Mouse (Mus musculus): Measurements from ENCODE around the gene Col23a1.
"Not testable (repeated sequence)": the region's sequence is repeated elsewhere in the genome, so short reads cannot be mapped to it uniquely, and the experiment has no call there.

The Col23a1 gene

DNA sequence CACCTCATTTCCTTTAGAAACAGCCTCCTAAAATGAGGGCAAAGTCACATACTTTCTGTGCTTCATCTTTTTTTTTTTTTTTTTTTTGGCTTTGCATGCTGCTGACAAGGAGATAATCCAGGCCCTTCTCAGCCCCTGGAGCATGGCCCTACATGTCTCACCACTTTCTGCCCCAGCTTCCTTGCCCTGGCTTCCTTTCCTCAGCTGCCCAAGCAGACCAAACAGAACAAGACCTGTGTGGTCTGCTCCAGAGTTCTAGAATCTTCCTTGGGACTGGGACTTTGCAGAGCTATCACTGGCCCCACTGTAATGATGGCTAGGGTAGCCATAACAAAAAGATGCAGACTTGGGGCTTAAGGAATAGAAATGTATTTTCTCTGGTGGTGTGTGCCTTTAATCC, 300.3 kb downstream of the Col23a1 start:
- DNase-seq (ENCODE audit: low spot score) = no peak

DNA sequence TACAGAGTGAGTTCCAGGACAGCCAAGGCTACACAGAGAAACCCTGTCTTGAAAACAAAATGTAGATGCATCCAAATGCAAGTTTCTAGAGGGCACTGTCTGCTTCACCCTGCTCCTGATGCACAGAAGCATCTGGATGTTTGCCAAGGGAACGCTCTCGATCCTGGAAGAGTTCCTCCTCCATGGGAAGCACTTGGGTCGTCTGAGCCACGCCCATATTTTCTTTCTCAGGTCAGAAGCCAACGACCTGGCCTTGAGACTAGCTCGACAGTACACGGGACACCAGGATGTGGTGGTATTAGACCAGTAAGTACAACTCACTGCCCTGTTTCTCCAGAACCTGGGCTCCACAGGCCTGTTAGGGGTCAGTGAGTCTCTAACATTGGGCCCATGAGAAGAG, 301.4 kb downstream of the Col23a1 start:
- DNase-seq (ENCODE audit: low spot score) = no peak

DNA sequence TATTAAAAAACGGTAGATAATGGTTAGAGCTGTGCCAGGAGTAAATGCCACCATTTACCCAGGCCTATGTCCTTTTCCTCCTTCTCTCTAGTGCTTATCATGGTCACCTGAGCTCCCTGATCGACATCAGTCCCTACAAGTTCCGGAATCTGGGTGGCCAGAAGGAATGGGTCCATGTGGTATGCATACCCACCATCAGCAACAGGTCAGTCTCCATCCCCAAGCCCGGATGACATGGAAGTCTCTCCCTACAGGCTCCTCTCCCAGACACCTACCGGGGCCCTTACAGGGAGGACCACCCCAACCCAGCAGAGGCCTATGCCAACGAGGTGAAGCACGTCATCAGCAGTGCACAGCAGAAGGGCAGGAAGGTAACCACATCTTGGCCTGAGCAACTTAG, 302.2 kb downstream of the Col23a1 start:
- no peak for DNase-seq (ENCODE audit: low spot score)

DNA sequence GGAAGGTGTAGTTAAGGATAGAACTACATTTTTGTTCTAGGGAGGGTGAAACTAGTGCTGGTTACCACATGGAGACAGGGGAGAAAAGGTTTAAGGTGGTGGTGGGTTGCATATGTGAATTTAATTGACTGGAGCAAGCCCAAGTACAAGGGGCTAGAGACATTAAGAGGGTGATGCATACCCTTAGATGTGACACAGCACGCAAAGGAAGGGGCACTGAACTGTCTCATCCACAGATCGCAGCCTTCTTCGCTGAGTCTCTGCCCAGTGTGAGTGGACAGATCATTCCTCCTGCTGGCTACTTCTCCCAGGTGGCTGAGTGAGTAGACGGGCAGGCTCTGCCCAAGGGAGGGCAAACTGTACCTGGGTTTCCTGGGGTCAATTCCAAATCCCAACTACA, 303.6 kb downstream of the Col23a1 start:
- DNase-seq (ENCODE audit: low spot score) = no peak

DNA sequence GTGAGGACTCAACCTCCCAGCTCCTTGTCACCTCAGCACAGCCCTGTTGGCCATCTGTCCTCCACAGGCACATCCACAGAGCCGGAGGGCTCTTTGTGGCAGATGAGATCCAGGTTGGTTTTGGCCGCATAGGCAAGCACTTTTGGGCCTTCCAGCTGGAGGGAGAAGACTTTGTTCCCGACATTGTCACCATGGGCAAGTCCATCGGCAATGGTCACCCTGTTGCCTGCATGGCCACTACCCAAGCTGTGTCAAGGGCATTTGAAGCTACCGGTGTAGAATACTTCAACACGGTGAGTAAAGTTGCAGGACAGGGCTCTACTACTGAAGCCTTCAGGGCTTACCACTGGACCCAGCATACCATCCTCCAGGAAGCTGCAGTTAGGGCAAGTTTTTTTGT, 304.1 kb downstream of the Col23a1 start:
- no peak for DNase-seq (ENCODE audit: low spot score)

DNA sequence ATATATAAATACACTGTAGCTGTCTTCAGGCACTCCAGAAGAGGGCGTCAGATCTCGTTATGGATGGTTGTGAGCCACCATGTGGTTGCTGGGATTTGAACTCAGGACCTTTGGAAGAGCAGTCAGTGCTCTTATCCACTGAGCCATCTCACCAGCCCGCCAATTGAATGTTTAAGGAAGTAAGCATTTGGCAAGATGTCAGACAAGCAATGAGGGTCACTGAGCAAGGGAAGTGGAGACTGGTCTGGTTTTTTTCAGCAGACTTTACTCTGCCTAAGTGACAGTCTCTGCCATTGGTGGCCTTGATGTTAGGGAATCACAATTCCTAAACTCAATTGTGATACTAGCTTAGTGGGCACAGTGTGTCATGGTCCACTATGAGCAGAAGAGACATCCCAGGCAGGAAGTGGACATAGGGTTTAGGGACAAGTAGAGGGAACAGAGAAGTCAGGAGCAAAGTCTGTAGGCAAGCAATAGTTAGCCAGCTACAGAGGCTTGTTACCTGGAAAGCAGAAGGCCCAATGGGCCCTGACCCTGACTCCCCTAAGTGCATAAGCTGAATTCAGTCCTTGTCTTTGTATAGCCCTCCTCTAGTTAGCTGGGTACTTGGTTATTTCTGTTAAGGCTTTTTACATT, 305.1 kb downstream of the Col23a1 start:
- DNase-seq (ENCODE audit: low spot score) = no peak

DNA sequence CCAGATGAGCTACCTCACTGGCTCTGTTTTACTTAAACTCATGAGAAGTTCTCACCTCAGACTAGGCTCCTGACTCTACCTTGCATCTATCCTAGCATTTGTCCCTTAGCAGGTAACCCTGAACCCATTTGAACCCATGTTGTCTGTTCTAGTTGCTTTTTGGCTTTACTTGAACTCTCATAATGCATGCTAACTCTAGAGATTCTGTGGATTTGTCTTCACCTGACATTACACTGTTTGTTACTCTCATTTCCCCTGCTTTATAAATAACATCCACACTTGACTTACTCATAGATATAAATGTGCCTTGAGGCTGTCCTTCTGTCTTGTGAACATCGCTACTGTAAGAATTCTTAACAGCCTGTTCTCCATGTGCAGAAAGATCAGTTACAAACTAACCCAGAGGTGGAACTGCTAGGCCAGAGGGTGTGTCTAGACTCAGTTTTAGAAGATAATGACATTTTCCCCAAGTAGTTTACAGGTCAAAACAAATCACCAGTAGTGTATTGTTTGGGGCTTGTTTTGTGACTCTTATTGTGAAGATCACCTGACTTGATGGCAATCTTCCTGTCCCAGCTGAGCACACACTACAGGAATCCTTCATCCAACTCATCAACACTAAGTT, 305.9 kb downstream of the Col23a1 start:
- no peak for DNase-seq (ENCODE audit: low spot score)

DNA sequence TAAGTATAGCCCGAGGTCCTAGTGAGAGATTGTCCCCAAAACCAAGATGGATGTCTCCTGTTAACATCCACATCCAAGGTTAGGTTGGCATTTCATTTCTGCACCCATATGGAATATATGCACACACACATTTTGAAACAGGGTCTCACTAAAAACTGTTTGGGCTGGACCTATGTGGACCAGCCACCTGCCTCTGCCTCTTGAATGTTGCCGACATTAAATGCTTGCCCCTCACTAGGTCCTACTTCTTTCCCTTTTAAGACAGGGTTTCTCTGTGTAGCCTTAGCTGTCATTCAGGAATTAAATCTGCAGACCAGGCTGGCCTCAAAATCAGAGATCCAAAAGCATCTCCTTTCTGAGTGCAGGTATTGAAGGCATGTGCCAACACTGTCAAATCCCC, 307.8 kb downstream of the Col23a1 start:
- DNase-seq (ENCODE audit: low spot score) = no peak

DNA sequence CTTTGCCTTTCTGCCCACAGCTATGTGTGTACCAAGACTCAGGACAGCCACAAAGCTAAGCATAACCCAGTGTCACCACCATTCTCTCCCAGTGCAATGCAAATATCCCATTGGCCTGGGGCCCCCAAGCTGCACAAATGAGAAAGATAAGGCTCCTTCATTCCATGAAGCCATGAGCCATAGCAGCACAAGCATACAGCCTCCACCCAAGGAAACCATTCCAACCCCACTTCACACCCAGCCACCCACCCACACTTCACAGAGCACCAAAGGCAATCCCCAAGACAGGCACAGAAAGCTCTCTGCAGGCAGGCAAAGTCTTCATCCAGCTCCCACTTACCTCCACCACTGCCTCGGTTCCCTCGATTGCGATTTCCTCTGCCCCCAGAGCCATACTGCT, 312.5 kb downstream of the Col23a1 start:
- no peak for DNase-seq (ENCODE audit: low spot score)

DNA sequence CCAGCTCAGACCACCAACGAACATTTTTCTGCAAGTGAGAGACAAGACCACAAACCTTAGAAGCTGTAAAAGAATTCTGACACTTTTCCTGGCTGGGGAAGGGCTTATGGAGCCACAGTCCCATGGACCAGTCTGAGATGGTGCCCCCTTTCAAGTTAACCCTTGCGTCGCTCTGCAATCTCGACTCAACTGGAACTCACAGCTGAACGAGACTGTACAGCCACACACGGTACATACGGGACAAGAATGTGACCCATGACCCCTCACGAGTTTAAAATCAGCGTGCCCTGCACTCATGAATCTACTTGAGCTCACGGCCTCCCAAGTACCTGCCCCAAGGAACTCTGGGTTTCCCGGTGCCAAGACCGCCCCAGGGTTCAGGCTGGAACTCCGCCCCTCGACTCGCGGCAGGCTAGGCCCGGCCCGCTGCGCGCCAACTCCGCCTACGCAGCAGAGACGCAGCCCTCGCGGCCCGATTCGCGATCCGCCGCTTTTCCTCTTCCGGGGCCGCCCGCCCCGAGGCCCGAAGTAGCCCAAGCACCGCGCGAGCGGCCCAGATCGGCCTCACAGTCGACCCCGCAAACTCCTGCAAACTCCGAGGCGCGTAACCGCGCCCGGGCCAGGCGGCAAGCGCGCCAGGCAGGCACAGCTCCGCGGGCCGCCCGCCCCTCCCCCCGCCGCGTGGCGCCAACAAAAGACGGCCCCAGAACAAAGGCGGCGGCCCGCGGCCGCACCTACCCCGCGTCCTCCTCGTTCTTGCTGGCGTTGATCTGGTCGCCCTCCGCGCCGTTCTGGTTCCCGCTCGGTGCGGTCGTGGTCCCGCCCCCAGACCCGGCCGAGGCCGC, 316.1 kb downstream of the Col23a1 start:
- peak; percentile 79 for DNase-seq (ENCODE audit: low spot score)

DNA sequence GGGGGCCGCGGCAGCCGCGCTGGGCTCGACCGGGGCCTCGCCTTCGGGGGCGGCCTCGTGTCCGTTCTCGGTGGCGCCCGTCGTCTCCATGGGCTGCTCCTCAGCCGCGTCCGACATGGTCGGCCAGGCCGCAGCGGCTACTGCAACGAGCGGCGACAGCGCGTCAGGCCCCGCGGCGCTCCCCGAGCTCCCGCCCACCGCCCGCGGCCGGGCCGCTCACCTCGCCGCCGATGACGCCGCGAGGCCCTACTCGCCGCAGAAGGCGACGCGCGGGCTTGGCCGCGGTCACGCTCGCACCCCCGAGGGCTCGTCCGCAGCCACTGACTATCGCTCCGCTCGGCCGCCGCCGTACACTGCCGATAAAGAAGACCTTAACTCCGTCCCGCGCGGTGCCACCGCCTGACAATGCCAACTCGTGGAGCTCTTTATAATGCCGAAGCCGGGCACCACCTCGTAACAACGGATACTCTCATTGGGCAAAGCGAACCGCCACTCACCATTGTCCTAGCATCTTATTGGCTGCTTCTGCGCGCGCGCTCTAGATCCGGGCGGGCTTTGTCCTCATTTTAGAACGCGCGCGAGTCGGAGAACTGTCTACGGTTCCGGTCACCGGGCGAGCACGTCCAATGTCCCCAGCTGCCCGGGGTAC, 316.9 kb downstream of the Col23a1 start, which contains the start of gene Hnrnpab:
Gene Hnrnpab (minus strand): TSS at position 401 of the 649 bp plus-strand sequence.
- peak; percentile 99 for DNase-seq (ENCODE audit: low spot score)

DNA sequence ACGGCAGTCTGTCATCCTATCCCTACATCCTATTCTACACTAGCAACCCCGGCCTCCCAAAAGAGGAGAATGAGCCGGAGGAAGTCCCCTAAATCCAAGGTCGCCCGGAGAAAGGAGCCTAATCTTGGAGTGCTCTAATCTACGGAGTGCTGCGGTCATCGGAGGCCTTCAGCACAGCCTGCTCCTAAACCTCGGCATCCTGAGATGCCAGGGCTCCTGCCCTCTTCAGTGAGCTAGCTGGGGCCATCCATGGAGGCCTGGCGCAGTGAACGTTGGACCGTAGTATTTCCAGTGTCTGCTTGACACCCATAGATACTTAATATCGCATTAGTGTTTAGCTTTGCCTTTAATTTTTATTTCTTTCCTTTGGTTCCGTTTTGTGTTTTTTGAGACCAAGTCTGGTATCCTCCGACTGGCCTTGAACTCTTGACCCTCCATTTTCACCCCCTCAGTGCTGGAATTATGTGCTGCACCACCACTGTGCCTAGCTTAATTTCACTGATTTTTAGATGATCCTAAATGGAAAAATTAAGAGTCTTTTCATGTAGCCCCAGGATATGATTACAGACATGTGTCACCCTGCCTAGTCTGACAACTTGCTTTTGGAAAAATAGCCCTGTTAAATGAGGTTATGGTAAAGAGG, 317.5 kb downstream of the Col23a1 start:
- no peak for DNase-seq (ENCODE audit: low spot score)

DNA sequence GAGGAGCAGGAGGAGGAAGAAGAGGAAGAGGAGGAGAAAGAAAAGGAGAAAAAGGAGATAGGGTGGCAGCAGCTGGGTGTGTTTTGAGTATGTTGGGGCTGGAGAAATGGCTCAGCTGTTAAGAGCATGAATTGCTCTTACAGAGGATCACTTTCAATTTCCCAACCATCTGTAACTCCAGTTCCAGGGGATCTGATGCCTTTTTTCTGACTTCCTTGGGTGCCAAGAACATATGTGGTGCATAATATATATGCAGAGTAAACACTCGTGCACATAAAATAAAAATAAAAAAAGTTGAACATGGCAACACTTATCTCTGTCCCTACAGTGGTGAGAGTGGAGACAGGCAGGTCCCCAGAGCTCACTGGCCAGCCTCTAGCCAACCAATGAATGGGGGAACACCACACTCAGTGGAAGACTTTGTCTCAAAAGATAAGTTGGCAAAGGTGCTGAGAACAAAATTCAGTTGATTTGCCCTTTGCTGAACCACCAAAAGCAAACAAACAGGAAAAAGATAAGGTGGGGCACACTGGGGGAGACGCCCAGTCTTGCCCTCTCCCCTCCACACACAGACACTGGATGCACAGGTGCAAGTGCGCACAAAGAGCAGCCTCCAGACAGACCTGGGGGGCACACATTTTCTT, 319.7 kb downstream of the Col23a1 start:
- DNase-seq (ENCODE audit: low spot score) = no peak

DNA sequence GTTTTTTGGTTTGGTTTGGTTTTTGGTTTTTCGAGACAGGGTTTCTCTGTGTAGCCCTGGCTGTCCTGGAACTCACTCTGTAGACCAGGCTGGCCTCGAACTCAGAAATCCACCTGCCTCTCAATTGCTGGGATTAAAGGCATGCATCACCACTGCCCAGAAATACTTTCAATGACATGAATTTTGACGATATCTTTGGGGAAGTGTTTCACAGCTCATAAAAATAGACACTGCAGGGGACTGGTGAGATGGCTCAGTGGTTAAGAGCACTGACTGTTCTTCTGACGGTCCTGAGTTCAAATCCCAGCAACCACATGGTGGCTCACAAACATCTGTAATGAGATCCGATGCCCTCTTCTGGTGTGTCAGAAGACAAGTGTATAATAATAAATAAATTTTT, 320.2 kb downstream of the Col23a1 start:
- not testable (repeated sequence) for DNase-seq (ENCODE audit: low spot score)

DNA sequence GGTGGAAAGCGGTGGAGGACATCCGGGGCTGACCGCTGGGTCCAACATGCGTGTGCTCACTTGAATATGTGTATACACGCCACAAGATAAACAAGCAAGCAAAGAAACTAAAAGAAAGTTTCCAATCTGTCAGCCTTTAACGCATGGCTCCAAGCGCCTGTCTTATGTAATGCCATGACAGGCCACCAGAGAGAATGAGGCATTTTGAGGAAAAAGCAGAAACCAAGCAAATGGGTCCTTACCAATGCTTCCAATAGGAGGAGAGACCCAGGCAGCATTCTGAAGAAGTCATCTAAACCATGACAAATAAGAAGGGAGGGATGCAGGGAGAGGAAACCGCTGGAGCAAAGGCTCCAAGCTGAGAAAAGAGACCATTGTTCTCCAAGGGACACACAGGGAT, 324.5 kb downstream of the Col23a1 start:
- no peak for DNase-seq (ENCODE audit: low spot score)

DNA sequence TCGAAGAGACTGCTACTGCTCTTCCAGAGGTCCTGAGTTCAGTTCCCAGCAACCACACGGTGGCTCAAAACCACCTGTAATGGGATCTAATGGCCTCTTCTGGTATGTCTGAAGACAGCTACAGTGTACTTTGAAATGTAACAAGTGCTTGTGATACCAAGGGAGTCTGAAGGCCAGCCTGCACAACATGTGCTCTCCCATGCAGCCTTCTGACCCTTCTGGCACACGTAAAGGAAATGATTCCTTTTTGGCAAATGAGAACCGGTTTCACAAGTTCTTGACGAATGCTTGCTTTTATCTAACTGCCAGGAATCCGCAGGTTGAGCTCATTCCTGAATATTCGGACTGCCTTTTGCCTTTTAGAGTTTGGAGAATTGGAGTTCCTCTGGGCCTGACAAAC, 325.4 kb downstream of the Col23a1 start:
- no peak for DNase-seq (ENCODE audit: low spot score)

DNA sequence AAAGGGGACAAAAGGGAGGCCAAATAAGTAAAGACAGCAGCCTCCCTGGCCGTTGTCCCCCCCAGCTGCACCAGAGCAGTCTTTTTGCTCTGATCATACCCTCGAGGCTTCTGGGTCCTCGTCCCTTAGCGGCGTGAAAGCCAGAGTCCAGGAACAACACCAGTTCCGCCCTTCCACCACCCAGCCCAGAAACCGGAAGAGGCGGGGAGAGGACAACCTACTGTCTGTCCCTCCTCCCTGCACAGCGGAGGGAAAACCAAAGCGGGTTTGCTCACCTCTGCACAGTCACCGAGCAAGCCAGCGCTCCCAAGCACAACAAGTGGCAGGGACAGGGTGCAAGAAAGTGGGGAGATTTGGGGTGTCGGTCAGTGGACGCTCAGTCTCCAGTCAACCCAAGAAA, 325.9 kb downstream of the Col23a1 start:
- peak; percentile 42 for DNase-seq (ENCODE audit: low spot score)

DNA sequence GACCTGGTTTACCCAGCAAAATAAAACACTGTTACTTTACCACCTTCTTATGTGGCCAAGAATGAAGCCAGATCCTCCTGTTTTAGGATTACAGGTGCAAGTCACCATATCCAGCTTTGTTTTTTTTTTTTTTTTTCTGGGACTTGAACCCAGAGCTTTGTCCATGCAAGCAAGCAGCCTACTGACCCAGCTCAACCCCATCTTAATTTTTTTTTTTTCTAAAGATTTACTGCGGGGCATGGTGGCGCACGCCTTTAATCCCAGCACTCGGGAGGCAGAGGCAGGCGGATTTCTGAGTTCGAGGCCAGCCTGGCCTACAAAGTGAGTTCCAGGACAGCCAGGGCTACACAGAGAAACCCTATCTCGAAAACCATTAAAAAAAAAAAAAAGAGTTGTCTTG, 326.4 kb downstream of the Col23a1 start:
- DNase-seq (ENCODE audit: low spot score) = not testable (repeated sequence)

DNA sequence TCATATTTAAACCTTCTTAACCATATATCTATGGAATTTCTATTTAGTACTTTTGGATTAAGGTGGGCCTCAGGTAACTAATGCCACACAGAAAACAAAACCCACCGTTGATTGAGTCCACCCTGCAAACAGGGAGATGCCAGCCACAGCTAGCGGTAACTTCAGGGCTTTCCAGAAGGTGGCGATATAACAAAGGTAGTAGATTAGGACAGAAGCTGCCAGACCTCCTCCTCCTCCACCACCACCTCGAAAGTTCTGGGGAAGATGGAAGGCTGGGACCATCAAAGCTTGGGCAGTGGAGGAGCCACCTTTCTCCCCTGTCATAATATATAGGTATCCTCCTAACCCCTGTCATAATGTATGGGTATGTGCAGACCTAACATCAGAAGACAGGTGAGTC, 328.0 kb downstream of the Col23a1 start:
- peak; percentile 80 for DNase-seq (ENCODE audit: low spot score)

DNA sequence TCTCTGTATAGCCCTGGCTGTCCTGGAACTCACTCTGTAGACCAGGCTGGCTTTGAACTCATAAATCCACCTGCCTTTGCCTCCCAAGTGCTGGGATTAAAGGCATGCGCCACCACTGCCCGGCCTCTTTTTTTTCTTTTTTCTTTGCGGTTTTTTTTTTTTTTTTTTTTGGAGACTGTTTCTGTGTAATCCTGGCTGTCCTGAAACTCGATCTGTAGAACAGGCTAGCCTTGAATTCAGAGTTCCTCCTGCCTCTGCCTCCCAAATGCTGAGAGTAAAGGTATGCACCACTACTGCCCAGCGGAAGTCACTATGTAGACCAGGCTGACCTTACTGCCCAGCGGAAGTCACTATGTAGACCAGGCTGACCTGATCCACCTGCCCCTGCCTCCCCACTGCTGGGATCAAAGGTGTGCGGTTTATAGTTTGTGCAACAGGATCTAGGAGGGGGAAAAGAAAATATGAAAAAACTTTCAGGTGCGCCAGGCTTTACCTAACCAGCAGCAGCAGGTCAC, 329.2 kb downstream of the Col23a1 start:
- no peak for DNase-seq (ENCODE audit: low spot score)

DNA sequence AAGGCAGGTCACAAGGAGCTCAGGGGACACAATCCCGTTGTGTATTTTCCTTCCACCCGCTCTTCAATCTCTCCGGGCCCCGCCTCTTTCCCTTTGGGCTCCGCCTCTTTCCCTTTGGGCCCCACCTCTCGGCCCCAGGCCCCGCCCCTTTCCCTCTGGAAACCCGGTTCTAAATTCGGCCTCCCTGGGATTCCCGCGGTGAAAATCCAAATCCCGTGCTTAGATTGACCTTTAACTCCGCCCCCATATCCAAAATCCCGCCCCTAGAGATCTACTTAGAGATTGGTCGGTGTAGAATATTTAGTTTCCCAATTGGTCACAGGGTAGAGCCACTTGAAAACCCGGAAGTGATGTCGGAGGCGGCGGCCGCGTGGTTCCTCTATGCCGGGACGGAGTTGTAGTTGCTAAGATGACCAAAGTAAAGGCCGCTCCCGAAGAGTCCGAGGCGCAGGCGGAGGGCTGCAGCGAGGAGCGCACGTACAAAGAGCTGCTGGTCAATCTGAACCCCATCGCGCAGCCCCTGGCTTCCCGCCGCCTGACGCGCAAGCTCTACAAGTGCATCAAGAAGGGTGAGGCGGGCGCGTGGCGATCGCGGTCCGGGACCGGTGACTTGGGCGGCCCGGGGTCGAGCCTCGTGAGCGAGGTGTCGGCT, 329.8 kb downstream of the Col23a1 start, which contains the start of gene Nhp2:
Gene Nhp2 (plus strand): TSS at position 327 of the 652 bp plus-strand sequence.
- DNase-seq (ENCODE audit: low spot score) = peak; percentile 96
